Mouse (Mus musculus) CH12.LX (cell line): ENCODE measurements at regions not wholly inside any gene's neighbourhood (a gene's known extent, or its start where the extent isn't known, plus 50 kb on each side); places are given as distances from the start of the nearest gene placed in this dataset.

ENCODE experiments used
- POLR2A ChIP-seq: IDR thresholded peaks from 2 replicates; pipeline ENCODE4 v1.6.1; 2011; ENCODE audit warnings: low read depth, mild to moderate bottlenecking, improper control_type of control experiment, low read length
- SIN3A ChIP-seq: IDR thresholded peaks from 2 replicates; pipeline ENCODE4 v1.6.1; 2012; ENCODE audit warnings: low read length, improper control_type of control experiment, inconsistent platforms

GRCm38 (mm10) chr4:134994648-134995047, 64.0 kb downstream of the Syf2 start:
- TF ChIP-seq POLR2A (no peak), SIN3A (no peak)
